Mouse (Mus musculus) T-cell, adult 2 months (primary cell): ENCODE measurements around the gene Atp6v1a.
A peak's percentile ranks its signal among the peaks of the same experiment; 100 is the strongest.

Source experiments
- DNase-seq: peaks from one replicate; pipeline ENCODE4 v3.0.0; 2022; ENCODE audit warnings: low spot score

Gene Atp6v1a

GRCm38 (mm10) chr16:44138377-44138978 is 1.0 kb downstream of the Atp6v1a start:
- DNase-seq, result peak; percentile 1

GRCm38 (mm10) chr16:44136511-44137021 is 2.9 kb downstream of the Atp6v1a start:
- no peak for DNase-seq

- DNase-seq, result no peak
Observed at GRCm38 (mm10) chr16:44133187-44133586, 6.3 kb downstream of the Atp6v1a start.

DNA sequence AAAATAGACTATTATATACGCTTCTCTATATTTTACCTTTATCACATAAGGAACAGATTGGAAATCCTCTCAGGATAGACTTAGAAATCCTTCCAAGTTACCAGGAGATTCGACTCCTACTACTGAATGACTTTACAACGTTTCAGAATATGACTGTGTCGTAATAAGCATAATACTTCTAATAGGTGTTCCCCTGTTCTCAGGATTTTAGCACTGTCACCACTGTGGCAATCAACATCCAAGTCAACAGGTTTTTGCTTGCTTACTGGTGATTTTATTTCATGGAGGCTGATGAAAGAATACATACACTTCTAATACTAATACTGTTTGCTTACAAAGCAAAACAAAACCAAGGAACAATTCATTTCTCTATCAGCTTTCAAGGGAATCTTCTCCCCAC is 7.2 kb downstream of the Atp6v1a start:
- DNase-seq, result no peak

- no peak for DNase-seq
Observed at GRCm38 (mm10) chr16:44126437-44126836, 13.1 kb downstream of the Atp6v1a start.

DNA sequence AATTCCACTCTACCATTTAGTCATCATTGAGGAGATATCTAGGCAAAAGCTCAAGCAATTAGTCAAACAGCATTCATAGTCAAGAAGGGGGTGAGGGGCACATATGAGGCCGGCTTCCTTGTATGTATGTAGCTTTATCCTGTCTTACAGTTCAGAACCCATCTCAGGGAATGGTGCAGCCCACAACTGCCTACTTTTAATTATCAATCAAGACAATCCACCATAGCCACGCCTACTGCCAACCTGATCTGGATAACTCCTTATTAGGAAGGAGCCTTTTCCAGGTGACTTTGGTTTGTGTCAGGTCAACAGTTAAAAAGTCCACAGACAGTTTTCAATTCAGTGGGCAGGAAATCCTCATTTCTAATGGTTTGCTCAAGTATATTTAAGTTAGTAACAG is 14.1 kb downstream of the Atp6v1a start:
- DNase-seq, result no peak

DNA sequence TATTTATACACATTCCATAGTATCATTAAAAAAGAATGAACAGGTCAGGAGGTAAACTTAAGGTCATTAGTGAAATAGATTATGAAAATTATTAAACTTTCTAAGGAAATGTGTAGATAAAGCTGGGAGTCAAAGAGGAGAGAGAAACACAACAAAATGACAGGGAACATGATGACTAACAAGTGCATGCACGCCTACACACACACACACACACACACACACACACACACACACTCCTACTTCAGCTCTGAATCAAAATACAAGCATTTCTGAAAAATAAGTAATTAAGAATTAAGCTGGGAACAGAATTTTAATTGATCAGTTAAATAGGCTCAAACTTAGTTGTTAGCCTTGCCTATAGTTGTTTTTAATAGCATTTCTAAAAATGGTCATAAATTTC is 14.8 kb downstream of the Atp6v1a start:
- DNase-seq, result no peak

- DNase-seq, result no peak
Observed at GRCm38 (mm10) chr16:44123786-44124185, 15.7 kb downstream of the Atp6v1a start.

- DNase-seq, result no peak
Observed at GRCm38 (mm10) chr16:44122982-44123725, 16.4 kb downstream of the Atp6v1a start.

DNA sequence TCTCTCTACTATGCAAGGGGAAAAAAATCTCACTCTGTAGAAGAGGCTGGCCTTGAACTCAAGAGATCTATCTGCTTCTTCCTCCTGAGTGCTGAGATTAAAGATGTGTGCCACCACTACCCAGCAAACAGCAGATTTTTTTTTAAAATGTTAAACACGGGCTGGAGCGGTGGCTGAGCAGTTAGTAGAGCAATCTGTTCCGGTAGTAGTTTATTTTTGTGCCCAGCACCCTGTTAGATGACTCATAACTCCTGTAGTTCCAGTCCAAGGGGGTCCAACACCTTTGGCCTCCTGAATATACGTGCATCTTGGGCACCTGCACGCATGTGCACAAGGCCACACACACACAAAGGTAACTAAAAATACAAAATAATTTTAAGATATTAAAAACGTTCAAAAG is 16.9 kb downstream of the Atp6v1a start:
- no peak for DNase-seq

GRCm38 (mm10) chr16:44122122-44122521 is 17.4 kb downstream of the Atp6v1a start:
- DNase-seq, result no peak

DNA sequence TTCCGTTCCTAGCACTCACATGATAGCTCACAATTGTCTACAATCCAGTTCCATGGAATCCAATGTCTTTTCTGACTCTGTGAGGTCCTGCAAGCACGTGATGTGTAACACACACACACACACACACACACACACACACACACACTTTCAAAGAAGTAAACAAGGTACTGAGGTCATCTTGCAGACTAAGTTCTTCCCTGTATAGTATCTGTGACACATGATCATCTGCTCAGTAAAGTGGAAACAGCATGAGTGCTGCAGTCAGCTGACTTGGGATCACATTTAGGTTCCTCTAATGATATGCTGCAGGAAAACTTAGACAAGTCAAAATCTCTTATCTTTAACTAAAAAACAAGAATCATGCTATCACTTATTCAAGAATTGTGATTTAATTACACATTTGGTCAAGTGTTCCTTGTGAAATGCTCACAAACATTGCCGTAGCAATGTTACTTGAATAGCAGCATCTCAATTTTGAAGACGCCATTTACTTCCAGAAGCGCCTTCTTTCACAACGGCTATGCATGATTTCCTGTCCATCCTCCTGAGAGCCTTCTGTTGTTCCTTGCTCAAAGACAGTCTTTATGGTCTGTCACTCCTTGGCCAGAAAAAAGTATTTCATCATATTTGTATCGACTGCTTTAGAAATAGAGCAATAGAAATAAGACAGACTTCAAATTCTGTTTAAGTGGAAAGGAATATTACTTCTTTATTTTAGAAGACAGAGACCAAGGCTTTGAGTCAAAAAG is 19.6 kb downstream of the Atp6v1a start:
- DNase-seq, result no peak

DNA sequence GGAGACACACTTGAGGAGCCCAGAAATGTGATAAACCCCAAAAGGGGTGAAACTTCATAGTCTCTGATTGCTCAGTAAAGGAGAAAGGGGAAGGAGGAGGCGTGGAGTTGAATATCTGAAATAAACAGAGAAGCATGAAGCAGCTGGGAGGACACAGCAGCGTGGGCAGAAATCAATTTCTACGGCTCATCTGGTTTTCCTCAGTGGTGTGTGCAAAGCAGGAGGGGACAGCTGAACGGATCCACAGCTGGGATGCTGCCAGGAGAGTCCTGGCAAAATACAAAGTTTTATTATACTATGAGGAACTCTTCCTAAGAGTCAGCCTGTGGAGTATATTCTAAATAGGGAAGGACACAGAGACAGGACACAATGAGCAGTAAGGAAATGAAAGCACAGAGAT is 30.5 kb downstream of the Atp6v1a start:
- no peak for DNase-seq

GRCm38 (mm10) chr16:44105211-44105610 is 34.3 kb downstream of the Atp6v1a start:
- DNase-seq, result no peak

DNA sequence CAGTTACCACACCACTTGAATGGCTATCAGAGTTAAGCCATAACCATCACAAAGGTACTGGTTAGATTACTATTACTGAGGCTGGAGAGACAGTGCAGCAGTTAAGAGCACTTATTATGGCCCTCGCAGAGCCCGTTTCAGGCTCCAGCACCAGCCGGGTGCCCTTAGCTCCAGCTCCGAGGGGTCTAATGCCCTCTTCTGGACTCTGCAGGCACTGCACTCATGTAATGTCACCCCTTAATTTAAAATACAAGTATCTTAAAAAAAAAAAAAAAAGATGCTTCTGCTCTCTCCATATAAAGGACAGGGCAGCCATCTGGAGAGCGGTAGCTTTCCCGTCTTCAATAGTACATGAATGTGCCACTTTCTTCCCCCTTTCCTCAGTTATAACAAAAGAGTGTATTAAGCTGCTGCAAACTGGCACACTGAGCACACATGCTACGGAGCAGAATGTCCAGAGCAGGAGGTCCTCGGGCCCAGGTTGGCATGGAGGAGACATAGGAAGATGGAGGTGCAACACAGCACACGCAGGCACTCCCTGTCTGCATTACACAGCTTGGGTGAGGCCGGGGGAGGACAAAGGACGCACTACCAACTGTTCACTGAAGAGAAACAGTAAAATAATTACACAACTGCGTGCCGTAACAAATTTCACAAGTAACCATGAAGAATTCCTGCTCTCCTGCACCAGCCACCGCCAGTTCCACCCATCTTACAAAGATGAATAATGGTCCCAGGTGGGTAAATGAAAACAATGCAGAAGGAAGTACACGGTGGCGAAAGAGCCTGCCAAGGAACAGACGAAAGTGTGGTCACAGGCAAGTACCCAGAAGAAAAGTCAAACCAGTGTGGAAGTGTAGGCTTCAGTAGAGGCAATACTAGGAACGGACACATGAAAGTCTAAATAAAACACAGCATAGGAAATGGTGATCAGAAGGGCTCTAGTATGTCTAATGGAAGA is 35.4 kb downstream of the Atp6v1a start:
- DNase-seq, result no peak

DNA sequence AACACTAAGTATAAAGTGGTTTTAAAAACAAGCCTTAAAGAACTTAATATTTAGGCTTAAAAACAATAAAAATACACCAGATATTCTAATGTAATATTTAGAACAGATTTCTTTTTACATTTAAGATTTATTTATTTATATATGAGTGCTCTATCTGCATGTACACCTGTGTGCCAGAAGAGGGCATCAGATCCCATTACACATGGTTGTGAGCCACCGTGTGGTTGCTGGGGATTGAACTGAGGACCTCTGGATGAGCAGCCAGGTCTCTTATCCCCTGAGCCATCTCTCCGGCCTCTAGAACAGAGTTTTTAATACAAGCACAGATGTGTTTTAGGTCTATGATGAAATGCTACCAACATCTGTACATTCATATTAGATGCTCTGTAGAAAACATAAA is 36.6 kb downstream of the Atp6v1a start:
- no peak for DNase-seq

DNA sequence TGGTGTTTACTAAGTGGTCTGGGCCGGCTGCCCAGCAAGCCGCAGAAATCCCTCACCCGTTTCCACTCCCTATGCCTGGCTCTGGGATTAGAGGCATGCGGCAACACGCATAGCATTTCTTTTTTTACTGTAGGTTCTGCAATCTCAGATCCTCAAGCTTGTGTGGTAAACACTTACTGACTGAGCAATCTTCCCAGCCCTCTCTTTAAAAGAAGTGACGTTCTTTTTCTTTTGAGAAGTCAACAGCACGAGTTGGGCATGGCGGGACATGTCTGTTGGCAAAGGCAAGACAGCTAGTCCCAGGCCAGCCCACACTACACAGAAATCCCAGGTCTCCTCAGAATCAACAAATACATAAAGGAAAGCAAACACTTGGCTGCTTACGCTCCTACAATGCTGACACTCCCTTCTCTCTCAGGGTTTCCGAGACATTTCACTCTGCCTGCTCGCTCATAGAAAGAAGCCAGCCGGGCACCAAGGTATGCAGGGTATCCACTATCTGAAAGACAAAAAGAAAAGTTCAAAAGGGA is 38.3 kb downstream of the Atp6v1a start:
- DNase-seq, result no peak

DNA sequence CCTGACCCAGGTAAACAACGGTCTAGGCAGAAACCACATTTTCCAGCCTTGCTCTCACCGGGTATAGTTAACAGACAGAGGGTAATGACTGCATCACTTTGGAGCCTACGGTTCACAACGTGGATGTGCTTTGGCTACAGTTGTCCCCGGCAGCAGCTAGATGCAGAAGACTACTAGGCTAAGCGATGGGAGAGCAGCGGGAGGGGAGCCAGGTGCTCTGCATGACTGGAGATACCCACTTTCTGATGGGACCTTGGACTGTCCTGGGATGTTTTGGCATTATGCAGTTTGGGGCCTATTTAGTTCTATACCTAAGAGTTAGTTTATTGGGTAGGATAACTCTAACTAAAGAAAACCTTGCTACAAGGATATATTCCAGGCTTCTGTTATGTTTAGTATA is 40.1 kb downstream of the Atp6v1a start:
- DNase-seq, result no peak

- DNase-seq, result no peak
Observed at GRCm38 (mm10) chr16:44087650-44088049, 51.9 kb downstream of the Atp6v1a start.

- DNase-seq, result peak; percentile 19
Observed at GRCm38 (mm10) chr16:44063025-44063894, 76.2 kb downstream of the Atp6v1a start, which contains the start of gene Gramd1c. TSS of gene Gramd1c (minus strand) at chr16:44063345.
